Comparison of ENCODE assay signal across 11 mouse cellular contexts in the genomic region with DNA sequence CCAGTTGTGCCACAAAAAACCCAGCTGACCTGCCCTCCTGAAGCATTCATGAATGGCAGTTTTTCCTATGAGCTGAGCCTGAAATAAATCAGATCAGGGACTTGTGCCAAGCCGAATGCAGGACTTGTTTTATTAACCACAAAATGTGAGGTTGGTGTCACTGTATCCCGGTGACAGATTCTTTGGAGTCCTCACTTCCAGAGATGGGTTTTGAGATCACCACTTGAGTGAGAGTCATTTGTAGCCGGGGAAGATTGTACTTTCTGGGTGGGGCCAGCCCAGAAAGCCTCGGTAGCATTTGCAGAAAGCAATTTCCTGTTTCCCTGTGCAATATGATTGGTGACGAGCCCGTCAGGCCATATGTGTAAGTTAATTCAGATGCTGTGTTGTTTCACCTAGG. TPM values are rescaled to one million over a fixed set of nuclear protein-coding genes. Genes with fewer than 3 reads are reported as not detected.
DNase-seq lines count a peak whose midpoint lies in the region; ATAC-seq and TF ChIP-seq lines count a peak whose summit lies in the region.
"Had no signal": no experiment of that assay in that cellular context is flagged by ENCODE, and none has a peak within 500 bp of the region (broad histone marks: within the 10 kb centered on the region; RNA-seq: fewer than 3 reads in every experiment).

No protein-coding gene starts in this region.

- H3K9me3 ChIP-seq in hindbrain, embryonic 13.5 days: no peaks in the 10 kb centered on the region
- no peaks in the 10 kb centered on the region for H3K9me3 ChIP-seq in hindbrain, embryonic 10.5 days
- H3K9me3 ChIP-seq in forebrain, postnatal 0 days (ENCODE audit: low read length): no peaks in the 10 kb centered on the region
- H3K9me3 ChIP-seq in midbrain, embryonic 16.5 days (replicated peaks; ENCODE audit: control insufficient read depth, low read length, poor library complexity, severe bottlenecking): no peaks in the 10 kb centered on the region
- H3K9me3 ChIP-seq in kidney, embryonic 15.5 days (replicated peaks): no peaks in the 10 kb centered on the region
- H3K9me3 ChIP-seq: heart, embryonic 12.5 days had no signal

- WGBS in hindbrain, embryonic 13.5 days: 62% methylated on average over 6 of the region's 6 CpGs
- 87% methylated on average over 6 of the region's 6 CpGs for WGBS in hindbrain, embryonic 10.5 days
- WGBS in forebrain, postnatal 0 days: 31% methylated on average over 6 of the region's 6 CpGs
- 63% methylated on average over 6 of the region's 6 CpGs for WGBS in midbrain, embryonic 16.5 days
- WGBS in kidney, embryonic 15.5 days: 59% methylated on average over 6 of the region's 6 CpGs

- no peak for TF ChIP-seq CTCF in brain, embryonic 14.5 days (IDR thresholded peaks at IDR 0.05; ENCODE audit: borderline replicate concordance, extremely low read depth, insufficient read depth, insufficient read length)
- no peak for TF ChIP-seq CTCF in forebrain, postnatal 0 days (IDR thresholded peaks at IDR 0.05; ENCODE audit: low read depth)

- no peak for DNase-seq in hindbrain, embryonic 10.5 days (ENCODE audit: low spot score)
- DNase-seq in brain, embryonic 14.5 days (ENCODE audit: low read depth): peak; percentile 60
- DNase-seq in forebrain, postnatal 0 days: no peak
- DNase-seq in spleen, postnatal 36 days (ENCODE audit: low spot score in 2 of 2): no peak
- DNase-seq in natural killer cell, adult 2 months (ENCODE audit: low spot score in 2 of 2): no peak
- DNase-seq: adrenal gland, postnatal 25 days; lung, adult 18-20 months had no signal

- no peak for TF ChIP-seq POLR2A in brain, embryonic 14.5 days (IDR thresholded peaks at IDR 0.05; ENCODE audit: borderline replicate concordance, extremely low read depth, insufficient read depth, insufficient read length, poor library complexity, severe bottlenecking)

- peak overlapping the region; percentile 97 for H3K9ac ChIP-seq in hindbrain, embryonic 13.5 days
- peak overlapping the region; percentile 96 for H3K9ac ChIP-seq in forebrain, postnatal 0 days
- H3K9ac ChIP-seq in midbrain, embryonic 16.5 days (ENCODE audit: low read depth, low read length): peak overlapping the region; percentile 98
- no peak overlapping the region for H3K9ac ChIP-seq in kidney, embryonic 15.5 days

- no peak for ATAC-seq in hindbrain, embryonic 13.5 days (ENCODE audit: low FRiP score)
- no peak for ATAC-seq in forebrain, postnatal 0 days
- no peak for ATAC-seq in midbrain, embryonic 16.5 days
- ATAC-seq in kidney, embryonic 15.5 days (replicated peaks; ENCODE audit: low FRiP score): no peak

- peak overlapping the region; percentile 86 for H3K4me2 ChIP-seq in hindbrain, embryonic 13.5 days
- H3K4me2 ChIP-seq in forebrain, postnatal 0 days (ENCODE audit: low read depth): peak overlapping the region; percentile 76
- H3K4me2 ChIP-seq in midbrain, embryonic 16.5 days (ENCODE audit: low read length): peak overlapping the region; percentile 80
- H3K4me2 ChIP-seq in kidney, embryonic 15.5 days: no peak overlapping the region

- H3K36me3 ChIP-seq in hindbrain, embryonic 13.5 days: peaks cover 25% of the 10 kb centered on the region
- H3K36me3 ChIP-seq in hindbrain, embryonic 10.5 days: 0 out of 2 replicates have a peak, but pooled peaks cover 7% of the 10 kb centered on the region
- H3K36me3 ChIP-seq in forebrain, postnatal 0 days (ENCODE audit: insufficient read depth): peaks cover 18% of the 10 kb centered on the region; the same call in 1 of the 2 replicates
- H3K36me3 ChIP-seq in midbrain, embryonic 16.5 days (ENCODE audit: control insufficient read depth, insufficient read depth, low read length): 0 out of 2 replicates have a peak, but pooled peaks cover 5% of the 10 kb centered on the region
- H3K36me3 ChIP-seq in kidney, embryonic 15.5 days: no peaks in the 10 kb centered on the region

- no peaks in the 10 kb centered on the region for H3K27me3 ChIP-seq in hindbrain, embryonic 13.5 days
- peaks cover 36% of the 10 kb centered on the region for H3K27me3 ChIP-seq in hindbrain, embryonic 10.5 days (ENCODE audit: insufficient read depth, poor library complexity, severe bottlenecking)
- no peaks in the 10 kb centered on the region for H3K27me3 ChIP-seq in forebrain, postnatal 0 days (ENCODE audit: insufficient read depth, low read length)
- no peaks in the 10 kb centered on the region for H3K27me3 ChIP-seq in midbrain, embryonic 16.5 days (ENCODE audit: control insufficient read depth, insufficient read depth, low read depth, low read length)
- H3K27me3 ChIP-seq in kidney, embryonic 15.5 days: peaks cover 41% of the 10 kb centered on the region

- peaks cover 42% of the 10 kb centered on the region for H3K4me1 ChIP-seq in hindbrain, embryonic 13.5 days (replicated peaks)
- H3K4me1 ChIP-seq in hindbrain, embryonic 10.5 days (replicated peaks): peaks cover 40% of the 10 kb centered on the region
- peaks cover 20% of the 10 kb centered on the region for H3K4me1 ChIP-seq in forebrain, postnatal 0 days (ENCODE audit: insufficient read depth)
- H3K4me1 ChIP-seq in midbrain, embryonic 16.5 days (ENCODE audit: control insufficient read depth, insufficient read depth, low read length): peaks cover 32% of the 10 kb centered on the region
- H3K4me1 ChIP-seq in kidney, embryonic 15.5 days: peaks cover 34% of the 10 kb centered on the region

- peak overlapping the region; percentile 84 for H3K4me3 ChIP-seq in hindbrain, embryonic 13.5 days
- H3K4me3 ChIP-seq in hindbrain, embryonic 10.5 days: no peak overlapping the region
- H3K4me3 ChIP-seq in forebrain, postnatal 0 days (ENCODE audit: low read depth, low read length): peak overlapping the region; percentile 91
- H3K4me3 ChIP-seq in midbrain, embryonic 16.5 days (ENCODE audit: low read depth, low read length): peak overlapping the region; percentile 96
- no peak overlapping the region for H3K4me3 ChIP-seq in kidney, embryonic 15.5 days (replicated peaks)

- peak overlapping the region; percentile 98 for H3K27ac ChIP-seq in hindbrain, embryonic 13.5 days
- H3K27ac ChIP-seq in hindbrain, embryonic 10.5 days: no peak overlapping the region
- peak overlapping the region; percentile 62 for H3K27ac ChIP-seq in forebrain, postnatal 0 days (ENCODE audit: low read depth, low read length)
- H3K27ac ChIP-seq in midbrain, embryonic 16.5 days (ENCODE audit: low read length): 0 out of 2 replicates have a peak overlapping the region, but pooled peaks have one; percentile 40
- H3K27ac ChIP-seq in kidney, embryonic 15.5 days: no peak overlapping the region

RNA-seq across cellular contexts. Expression of a gene that starts 4.5 kb away (rescaled TPM):
- 145 and 150 TPM in 2 replicates for polyA plus RNA-seq in hindbrain, embryonic 13.5 days (2015; fragmentation: Nextera tagmentation; extraction: Ambion mirVana)
- polyA plus RNA-seq in hindbrain, embryonic 10.5 days (2016; fragmentation: Nextera tagmentation; extraction: Ambion mirVana): 16.2 and 32.7 TPM in 2 replicates
- 323 and 443 TPM in 2 replicates for polyA plus RNA-seq in brain, embryonic 14.5 days (2012; rRNA removed)
- total RNA-seq in forebrain, postnatal 0 days (2014; rRNA removed): 273 and 314 TPM in 2 replicates
- polyA plus RNA-seq in forebrain, postnatal 0 days (2015; fragmentation: Nextera tagmentation; extraction: Ambion mirVana): 239 and 301 TPM in 2 replicates
- polyA plus RNA-seq in midbrain, embryonic 16.5 days (2015; fragmentation: Nextera tagmentation; extraction: Ambion mirVana): 235 and 240 TPM in 2 replicates
- polyA plus RNA-seq in kidney, embryonic 15.5 days (2015; fragmentation: Nextera tagmentation; extraction: Ambion mirVana): 2.3 and 6.0 TPM in 2 replicates

Comparison
In these comparisons a context has a peak if more than half of its experiments do, and no peak if none do; other contexts are left out.
1. H3K27ac ChIP-seq: peak in hindbrain, embryonic 13.5 days (single experiment), forebrain, postnatal 0 days (single experiment) and midbrain, embryonic 16.5 days (single experiment); none in hindbrain, embryonic 10.5 days (single experiment) and kidney, embryonic 15.5 days (single experiment).
2. H3K4me3 ChIP-seq: peak in hindbrain, embryonic 13.5 days (single experiment), forebrain, postnatal 0 days (single experiment) and midbrain, embryonic 16.5 days (single experiment); none in hindbrain, embryonic 10.5 days (single experiment) and kidney, embryonic 15.5 days (single experiment).